Mouse (Mus musculus) erythroblast, embryonic 14.5 days (primary cell): Measurements from ENCODE around the gene Vsir. TPM values are rescaled to one million over a fixed set of nuclear protein-coding genes. Genes with fewer than 3 reads are reported as not detected.

ENCODE experiments used
- H3K27me3 ChIP-seq: 2 replicates; pipeline ENCODE4 v1.6.1; 2012; ENCODE audit warnings: inconsistent platforms; ENCODE audit not compliant: control insufficient read depth
- H3K36me3 ChIP-seq: 2 replicates; pipeline ENCODE4 v1.6.1; 2012; ENCODE audit warnings: mild to moderate bottlenecking, inconsistent platforms; ENCODE audit not compliant: control insufficient read depth
- H3K4me1 ChIP-seq: 2 replicates; pipeline ENCODE4 v1.6.1; 2012; ENCODE audit warnings: inconsistent platforms; ENCODE audit not compliant: control insufficient read depth
- H3K4me3 ChIP-seq: replicated peaks from 2 replicates; pipeline ENCODE3; 2012; ENCODE audit warnings: moderate library complexity, mild to moderate bottlenecking, inconsistent platforms
- H3K9me3 ChIP-seq: 2 replicates; pipeline ENCODE4 v1.6.1; 2012; ENCODE audit warnings: low read length, inconsistent platforms, mixed read lengths; ENCODE audit not compliant: control insufficient read depth
- GATA1 ChIP-seq: IDR thresholded peaks from 2 replicates; pipeline ENCODE4 v1.6.1; 2012; ENCODE audit warnings: low read length, inconsistent platforms, mixed read lengths
- TAL1 ChIP-seq: IDR thresholded peaks from 3 replicates; pipeline ENCODE4 v1.6.1; 2012; ENCODE audit warnings: low read length, inconsistent platforms, mixed read lengths
- polyA plus RNA-seq: library from polyadenylated mRNA; stranded (reverse); fragments of >175 nt; gene quantifications from 2 replicates; pipeline ENCODE4 v1.2.3, GENCODE M21; 2012

The Vsir gene
- polyA plus RNA-seq, 1 experiment, result 6.2 TPM

- no peaks in the 10 kb centered on the region for H3K9me3 ChIP-seq
- TF ChIP-seq TAL1 (no peak), GATA1 (no peak)
- H3K4me1 ChIP-seq, result no peaks in the 10 kb centered on the region
- no peaks in the 10 kb centered on the region; the same call in 1 of the 2 replicates for H3K27me3 ChIP-seq
- H3K36me3 ChIP-seq, result no peaks in the 10 kb centered on the region
- H3K4me3 ChIP-seq, result no peak overlapping the region
Measured at GRCm38 (mm10) chr10:60390177-60390903, 43.7 kb downstream of the Vsir start.

- no peaks in the 10 kb centered on the region for H3K4me1 ChIP-seq
- H3K36me3 ChIP-seq, result no peaks in the 10 kb centered on the region
- TF ChIP-seq GATA1 (no peak), TAL1 (no peak)
- no peaks in the 10 kb centered on the region; the same call in 1 of the 2 replicates for H3K27me3 ChIP-seq
- no peaks in the 10 kb centered on the region for H3K9me3 ChIP-seq
- H3K4me3 ChIP-seq, result no peak overlapping the region
Measured at GRCm38 (mm10) chr10:60390904-60391420, 44.3 kb downstream of the Vsir start.

GRCm38 (mm10) chr10:60391661-60392060 is 45.0 kb downstream of the Vsir start:
- TF ChIP-seq TAL1, result no peak
- no peak for TF ChIP-seq GATA1
- Histone ChIP-seq H3K4me3 (no peak overlapping the region), H3K9me3 (no peaks in the 10 kb centered on the region), H3K27me3 (no peaks in the 10 kb centered on the region; the same call in 1 of the 2 replicates), H3K36me3 (no peaks in the 10 kb centered on the region), H3K4me1 (no peaks in the 10 kb centered on the region)

- no peaks in the 10 kb centered on the region for H3K36me3 ChIP-seq
- H3K9me3 ChIP-seq, result no peaks in the 10 kb centered on the region
- TF ChIP-seq TAL1 (no peak), GATA1 (no peak)
- H3K27me3 ChIP-seq, result no peaks in the 10 kb centered on the region
- H3K4me3 ChIP-seq, result no peak overlapping the region
- H3K4me1 ChIP-seq, result no peaks in the 10 kb centered on the region
Measured at GRCm38 (mm10) chr10:60394936-60395335, 48.3 kb downstream of the Vsir start.

- no peaks in the 10 kb centered on the region for H3K36me3 ChIP-seq
- H3K9me3 ChIP-seq, result no peaks in the 10 kb centered on the region
- TF ChIP-seq TAL1 (no peak), GATA1 (no peak)
- H3K4me3 ChIP-seq, result no peak overlapping the region
- H3K27me3 ChIP-seq, result no peaks in the 10 kb centered on the region
- no peaks in the 10 kb centered on the region for H3K4me1 ChIP-seq
Measured at GRCm38 (mm10) chr10:60395605-60396004, 49.0 kb downstream of the Vsir start.

GRCm38 (mm10) chr10:60398051-60398814 is 51.6 kb downstream of the Vsir start:
- no peak for TF ChIP-seq TAL1
- TF ChIP-seq GATA1, result no peak
- Histone ChIP-seq H3K4me3 (no peak overlapping the region), H3K9me3 (no peaks in the 10 kb centered on the region), H3K4me1 (no peaks in the 10 kb centered on the region), H3K36me3 (no peaks in the 10 kb centered on the region), H3K27me3 (no peaks in the 10 kb centered on the region)

GRCm38 (mm10) chr10:60399449-60399848 is 52.8 kb downstream of the Vsir start, which contains the start of gene Gm17455:
Gm17455 (plus strand) TSS chr10:60399726.
- no peaks in the 10 kb centered on the region for H3K4me1 ChIP-seq
- no peak for TF ChIP-seq GATA1
- no peak for TF ChIP-seq TAL1
- no peaks in the 10 kb centered on the region for H3K9me3 ChIP-seq
- no peaks in the 10 kb centered on the region for H3K36me3 ChIP-seq
- no peaks in the 10 kb centered on the region for H3K27me3 ChIP-seq
- H3K4me3 ChIP-seq, result no peak within 1 kb of the TSS

GRCm38 (mm10) chr10:60400507-60401295 is 54.0 kb downstream of the Vsir start:
- H3K4me3 ChIP-seq, result no peak overlapping the region
- TF ChIP-seq TAL1, result no peak
- no peak for TF ChIP-seq GATA1
- no peaks in the 10 kb centered on the region for H3K9me3 ChIP-seq
- H3K4me1 ChIP-seq, result no peaks in the 10 kb centered on the region
- H3K27me3 ChIP-seq, result no peaks in the 10 kb centered on the region
- H3K36me3 ChIP-seq, result no peaks in the 10 kb centered on the region
